ENCODE assay signal across 31 mouse cellular contexts in the genomic region with DNA sequence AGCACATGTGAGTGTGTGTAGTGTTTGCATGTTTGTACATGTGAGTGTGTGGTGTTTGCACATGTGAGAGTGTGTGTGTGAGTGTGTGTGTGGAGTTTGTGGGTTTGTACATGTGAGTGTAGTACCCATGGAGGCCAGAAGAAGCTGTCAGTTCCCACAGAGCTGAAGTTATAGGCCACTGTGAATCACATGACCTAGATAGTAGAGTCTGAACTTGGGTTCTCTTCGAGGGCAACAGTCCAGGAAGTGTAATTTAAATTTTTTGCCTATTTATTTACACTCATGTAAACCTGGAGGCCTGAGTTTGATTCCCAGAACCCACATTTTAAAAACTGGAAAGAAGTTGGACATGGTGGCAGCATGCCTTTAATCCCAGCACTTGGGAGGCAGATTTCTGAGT. TPM values are rescaled to one million over a fixed set of nuclear protein-coding genes. Genes with fewer than 3 reads are reported as not detected.
DNase-seq lines count a peak whose midpoint lies in the region; ATAC-seq and TF ChIP-seq lines count a peak whose summit lies in the region.
"Had no signal": no experiment of that assay in that cellular context is flagged by ENCODE, and none has a peak within 500 bp of the region (broad histone marks: within the 10 kb centered on the region; RNA-seq: fewer than 3 reads in every experiment).

No protein-coding gene starts in this region.

- no peak overlapping the region for H3K4me3 ChIP-seq in intestine, postnatal 0 days (ENCODE audit: low read depth, low read length)
- no peak overlapping the region for H3K4me3 ChIP-seq in intestine, embryonic 16.5 days (ENCODE audit: low read length)
- H3K4me3 ChIP-seq in CH12.LX (replicated peaks in 1 of 3; ENCODE audit: low read depth in 2 of 3, low read length in 2 of 3, poor library complexity in 1 of 3), result no peak overlapping the region
- H3K4me3 ChIP-seq: embryonic facial prominence, embryonic 10.5 days; embryonic facial prominence, embryonic 13.5 days; erythroblast, embryonic 14.5 days; forebrain, embryonic 12.5 days; forebrain, embryonic 15.5 days; gastrocnemius, adult 2 months; heart, embryonic 12.5 days; heart, embryonic 15.5 days; hindbrain, embryonic 10.5 days; hindbrain, embryonic 13.5 days had no signal

- in situ Hi-C loops in CH12.LX (cut with MboI; ENCODE audit: low pct_ligation_motif_present, low pct_unique_long_range_greater_than_20kb, low sequenced_read_pairs), result no loop called here

- H3K4me2 ChIP-seq in intestine, postnatal 0 days (replicated peaks; ENCODE audit: low read depth), result no peak overlapping the region
- H3K4me2 ChIP-seq in intestine, embryonic 16.5 days (ENCODE audit: low read depth, low read length), result no peak overlapping the region
- no peak overlapping the region for H3K4me2 ChIP-seq in CH12.LX (ENCODE audit: insufficient read depth, low read depth, poor library complexity, severe bottlenecking)
- H3K4me2 ChIP-seq: embryonic facial prominence, embryonic 13.5 days; forebrain, embryonic 12.5 days; forebrain, embryonic 15.5 days; heart, embryonic 12.5 days; heart, embryonic 15.5 days; hindbrain, embryonic 13.5 days had no signal

- DNase-seq in 416B (ENCODE audit: low read depth) (peak; percentile 28), CH12.LX (ENCODE audit: extremely low read depth) (no peak)
- DNase-seq in splenic B cell, adult 2 months (ENCODE audit: low read depth, low spot score), result peak; percentile 21
- no peak for DNase-seq in frontal cortex, adult 2 months (ENCODE audit: extremely low spot score in 1 of 2, low spot score in 1 of 2)
- DNase-seq in frontal cortex, postnatal 10 days (ENCODE audit: low spot score in 2 of 2), result no peak
- DNase-seq: adrenal gland, adult 2 months; adrenal gland, postnatal 14 days; cerebellum, adult 11-12 months; cerebellum, adult 8-10 months; cerebellum, postnatal 10 days; cerebellum, postnatal 36 days; embryo, embryonic 11 days; gastrocnemius, adult 2 months; gastrocnemius, postnatal 14 days; heart, adult 11 months; heart, postnatal 10 days; heart, postnatal 36 days; kidney, adult 18-20 months had no signal

- no peaks in the 10 kb centered on the region for H3K27me3 ChIP-seq in intestine, postnatal 0 days (replicated peaks; ENCODE audit: control insufficient read depth, insufficient read depth, low read length)
- H3K27me3 ChIP-seq in intestine, embryonic 16.5 days (replicated peaks; ENCODE audit: control insufficient read depth, insufficient read depth, low read length), result no peaks in the 10 kb centered on the region
- H3K27me3 ChIP-seq in CH12.LX (replicated peaks), result no peaks in the 10 kb centered on the region
- H3K27me3 ChIP-seq in splenic B cell, adult 2 months (ENCODE audit: control insufficient read depth, insufficient read depth, low read length, poor library complexity, severe bottlenecking), result no peaks in the 10 kb centered on the region
- H3K27me3 ChIP-seq: embryonic facial prominence, embryonic 13.5 days; forebrain, embryonic 15.5 days; heart, embryonic 12.5 days; heart, embryonic 15.5 days; Patski had no signal

- no peak for ATAC-seq in intestine, postnatal 0 days
- no peak for ATAC-seq in intestine, embryonic 16.5 days
- ATAC-seq: forebrain, embryonic 15.5 days; hindbrain, postnatal 0 days; Patski had no signal

- no peaks in the 10 kb centered on the region for H3K79me2 ChIP-seq in CH12.LX (replicated peaks; ENCODE audit: control insufficient read depth, extremely low read depth, insufficient read depth, poor library complexity, severe bottlenecking)

- no peak for TF ChIP-seq EP300 in CH12.LX (IDR thresholded peaks at IDR 0.05; ENCODE audit: low read length)

- TF ChIP-seq RAD21 in CH12.LX (IDR thresholded peaks at IDR 0.05; ENCODE audit: low read depth, low read length), result no peak

- peaks cover 3% of the 10 kb centered on the region for H3K4me1 ChIP-seq in intestine, postnatal 0 days (replicated peaks; ENCODE audit: control insufficient read depth, insufficient read depth, low read length)
- H3K4me1 ChIP-seq in intestine, embryonic 16.5 days (ENCODE audit: control insufficient read depth, insufficient read depth, low read length), result peaks cover 20% of the 10 kb centered on the region
- H3K4me1 ChIP-seq in CH12.LX (ENCODE audit: control insufficient read depth in 1 of 2, insufficient read depth in 2 of 2), result peaks cover 15 to 24% of the 10 kb centered on the region in 2 experiments

- H3K9me3 ChIP-seq in intestine, postnatal 0 days (ENCODE audit: control insufficient read depth), result no peaks in the 10 kb centered on the region
- H3K9me3 ChIP-seq in intestine, embryonic 16.5 days (ENCODE audit: control insufficient read depth, low read length), result no peaks in the 10 kb centered on the region
- H3K9me3 ChIP-seq in CH12.LX (replicated peaks; ENCODE audit: low read length), result no peaks in the 10 kb centered on the region
- H3K9me3 ChIP-seq: embryonic facial prominence, embryonic 10.5 days; embryonic facial prominence, embryonic 13.5 days; forebrain, embryonic 12.5 days; forebrain, embryonic 15.5 days; heart, embryonic 12.5 days; heart, embryonic 15.5 days; hindbrain, embryonic 10.5 days; hindbrain, embryonic 13.5 days had no signal

- WGBS in intestine, postnatal 0 days, result 29% methylated on average over 1 of the region's 1 CpGs
- 37% methylated on average over 1 of the region's 1 CpGs for WGBS in intestine, embryonic 16.5 days

- no peak overlapping the region for H3K9ac ChIP-seq in intestine, postnatal 0 days (ENCODE audit: low read depth, low read length)
- no peak overlapping the region for H3K9ac ChIP-seq in intestine, embryonic 16.5 days (ENCODE audit: low read depth, low read length)
- no peak overlapping the region for H3K9ac ChIP-seq in CH12.LX (ENCODE audit: insufficient read depth, low read depth)
- H3K9ac ChIP-seq: embryonic facial prominence, embryonic 13.5 days; forebrain, embryonic 12.5 days; forebrain, embryonic 15.5 days; heart, embryonic 12.5 days; heart, embryonic 15.5 days; hindbrain, embryonic 13.5 days had no signal

- dilution Hi-C loops in CH12.LX (cut with MboI; ENCODE audit: extremely low pct_ligation_motif_present, extremely low pct_unique_long_range_greater_than_20kb, low sequenced_read_pairs), result no loop called here

- no peaks in the 10 kb centered on the region for H3K36me3 ChIP-seq in intestine, postnatal 0 days (ENCODE audit: control insufficient read depth, insufficient read depth)
- no peaks in the 10 kb centered on the region for H3K36me3 ChIP-seq in intestine, embryonic 16.5 days (ENCODE audit: control insufficient read depth, insufficient read depth, low read length)
- peaks cover 0 to 4% of the 10 kb centered on the region in 2 experiments for H3K36me3 ChIP-seq in CH12.LX (replicated peaks in 1 of 2; ENCODE audit: control insufficient read depth in 1 of 2, insufficient read depth in 1 of 2, low read length in 1 of 2)
- no peaks in the 10 kb centered on the region for H3K36me3 ChIP-seq in splenic B cell, adult 2 months (ENCODE audit: control insufficient read depth, insufficient read depth, low read length, poor library complexity, severe bottlenecking)
- H3K36me3 ChIP-seq: embryonic facial prominence, embryonic 10.5 days; embryonic facial prominence, embryonic 13.5 days; forebrain, embryonic 12.5 days; forebrain, embryonic 15.5 days; heart, embryonic 12.5 days; heart, embryonic 15.5 days; hindbrain, embryonic 10.5 days; hindbrain, embryonic 13.5 days had no signal

- H3K27ac ChIP-seq in intestine, postnatal 0 days (ENCODE audit: low read depth, low read length), result no peak overlapping the region
- H3K27ac ChIP-seq in intestine, embryonic 16.5 days (ENCODE audit: low read length), result no peak overlapping the region
- H3K27ac ChIP-seq in CH12.LX (ENCODE audit: insufficient read depth, low read depth), result no peak overlapping the region
- H3K27ac ChIP-seq: embryonic facial prominence, embryonic 10.5 days; embryonic facial prominence, embryonic 13.5 days; forebrain, embryonic 12.5 days; forebrain, embryonic 15.5 days; gastrocnemius, adult 2 months; heart, embryonic 15.5 days; hindbrain, embryonic 10.5 days; hindbrain, embryonic 13.5 days; hindbrain, postnatal 0 days had no signal

- no peak for TF ChIP-seq POLR2A in CH12.LX (IDR thresholded peaks at IDR 0.05; ENCODE audit: low read depth, low read length)

- peak; percentile 23 for TF ChIP-seq CTCF in intestine, postnatal 0 days (IDR thresholded peaks at IDR 0.05; ENCODE audit: low read depth)
- no peak for TF ChIP-seq CTCF in CH12.LX (conservative IDR thresholded peaks at IDR 0.05 in 1 of 2, IDR thresholded peaks at IDR 0.05 in 1 of 2; ENCODE audit: low read depth in 2 of 2, low read length in 2 of 2)

TF ChIP-seq in CH12.LX, 34 proteins besides CTCF, POLR2A, EP300 and RAD21:
- TF ChIP-seq USF2 (conservative IDR thresholded peaks at IDR 0.05; ENCODE audit: low read depth, low read length) (peak; percentile 26; the same call in 1 of the 2 replicates), MAX (IDR thresholded peaks at IDR 0.05; ENCODE audit: low read length) (peak; percentile 13; the same call in 1 of the 2 replicates), GABPA (IDR thresholded peaks at IDR 0.05; ENCODE audit: insufficient replicate concordance, low read depth, low read length) (no peak), BHLHE40 (IDR thresholded peaks at IDR 0.05; ENCODE audit: low read depth, low read length) (peak; percentile 43; the same call in 1 of the 2 replicates), IRF4 (IDR thresholded peaks at IDR 0.05; ENCODE audit: low read depth, low read length) (no peak)

RNA-seq across cellular contexts. Expression of gene Fgd2, which starts 42.5 kb away (rescaled TPM):
- 4.9 and 6.0 TPM in 2 replicates for polyA plus RNA-seq in intestine, postnatal 0 days (2015; fragmentation: Nextera tagmentation; extraction: Ambion mirVana)
- 9.8 and 11.5 TPM in 2 replicates for polyA plus RNA-seq in intestine, embryonic 16.5 days (2015; fragmentation: Nextera tagmentation; extraction: Ambion mirVana)
- total RNA-seq in CH12.LX (2012; rRNA removed), result 48.3 and 67.6 TPM in 2 replicates
- 41.7 and 41.9 TPM in 2 replicates for total RNA-seq in CH12.LX (2014; rRNA removed)
- polyA plus RNA-seq in CH12.LX (2012; ENCODE audit: insufficient read length, low read depth), result 49.2 and 54.4 TPM in 2 replicates
- 11.0 and 14.7 TPM in 2 replicates for polyA plus RNA-seq in frontal cortex, adult 2 months (2012; rRNA removed)

RNA-seq across cellular contexts. Expression of gene Mtch1, which starts 55.4 kb away (rescaled TPM):
- polyA plus RNA-seq in intestine, postnatal 0 days (2015; fragmentation: Nextera tagmentation; extraction: Ambion mirVana), result 139 and 143 TPM in 2 replicates
- 31.7 and 146 TPM in 2 replicates for polyA plus RNA-seq in intestine, embryonic 16.5 days (2015; fragmentation: Nextera tagmentation; extraction: Ambion mirVana)
- total RNA-seq in CH12.LX (2012; rRNA removed) (139 and 143 TPM in 2 replicates), CH12.LX (2014; rRNA removed) (56.8 and 66.1 TPM in 2 replicates)
- polyA plus RNA-seq in CH12.LX (2012; ENCODE audit: insufficient read length, low read depth), result 102 and 110 TPM in 2 replicates
- polyA plus RNA-seq in frontal cortex, adult 2 months (2012; rRNA removed), result 548 and 552 TPM in 2 replicates

Comparison
In these comparisons a context has a peak if more than half of its experiments do, and no peak if none do; other contexts are left out.
1. DNase-seq: peak in 416B (single experiment) and splenic B cell, adult 2 months (single experiment); none in CH12.LX (single experiment), frontal cortex, adult 2 months (0 of 2) and frontal cortex, postnatal 10 days (0 of 2).